Mouse (Mus musculus) lung, embryonic 16.5 days (tissue): Measurements from ENCODE around the gene Wasl. TPM values are rescaled to one million over a fixed set of nuclear protein-coding genes. Genes with fewer than 3 reads are reported as not detected.

Source experiments
- ATAC-seq: fragments of 200-750 bp; cut with Nextera tagmentation; 2 replicates; pipeline ENCODE4 v1.8.0; 2017; ENCODE audit warnings: low read depth, mild to moderate bottlenecking, moderate library complexity
- H3K27ac ChIP-seq: fragments of 300-500 bp; sonication (generic); 2 replicates; pipeline ENCODE4 v1.5.1; 2014; ENCODE audit warnings: mild to moderate bottlenecking, control low read depth, low read length
- H3K27me3 ChIP-seq: fragments of 300-500 bp; sonication (generic); 2 replicates; pipeline ENCODE4 v1.6.1; 2014; ENCODE audit warnings: low read depth, low read length, mixed read lengths; ENCODE audit not compliant: control insufficient read depth, insufficient read depth
- H3K36me3 ChIP-seq: fragments of 300-500 bp; sonication (generic); 2 replicates; pipeline ENCODE4 v1.6.1; 2014; ENCODE audit warnings: low read length; ENCODE audit not compliant: control insufficient read depth, insufficient read depth
- H3K4me1 ChIP-seq: fragments of 300-500 bp; sonication (generic); replicated peaks from 2 replicates; pipeline ENCODE4 v1.6.1; 2014; ENCODE audit warnings: low read length, mixed read lengths; ENCODE audit not compliant: control insufficient read depth, insufficient read depth
- H3K4me2 ChIP-seq: fragments of 300-500 bp; sonication (generic); 2 replicates; pipeline ENCODE4 v1.6.1; 2014; ENCODE audit warnings: low read depth, low read length, control low read depth
- H3K4me3 ChIP-seq: fragments of 300-500 bp; sonication (generic); 2 replicates; pipeline ENCODE4 v1.5.1; 2014; ENCODE audit warnings: mild to moderate bottlenecking, low read length, control low read depth
- H3K9ac ChIP-seq: fragments of 300-500 bp; sonication (generic); 2 replicates; pipeline ENCODE4 v1.6.1; 2014; ENCODE audit warnings: low read length, control low read depth
- H3K9me3 ChIP-seq: fragments of 300-500 bp; sonication (generic); 2 replicates; pipeline ENCODE4 v1.6.1; 2016; ENCODE audit warnings: low read length; ENCODE audit not compliant: control insufficient read depth
- WGBS: fragments of 180-500 bp; shearing (Covaris S2); extraction: QIAGEN DNeasy Blood & Tissue Kit; methylation state at CpG from one replicate; pipeline ENCODE4 v1.1.7; 2014; 5-methylcytosine and 5-hydroxymethylcytosine counted together
- polyA plus RNA-seq: library from polyadenylated mRNA; unstranded; fragments of >200 nt; fragmentation: Nextera tagmentation; extraction: Ambion mirVana; gene quantifications from 2 replicates; pipeline ENCODE4 v1.2.1, GENCODE M21; 2015

The Wasl gene
- polyA plus RNA-seq, 1 experiment from 2014 or later, result 67.9 TPM

DNA sequence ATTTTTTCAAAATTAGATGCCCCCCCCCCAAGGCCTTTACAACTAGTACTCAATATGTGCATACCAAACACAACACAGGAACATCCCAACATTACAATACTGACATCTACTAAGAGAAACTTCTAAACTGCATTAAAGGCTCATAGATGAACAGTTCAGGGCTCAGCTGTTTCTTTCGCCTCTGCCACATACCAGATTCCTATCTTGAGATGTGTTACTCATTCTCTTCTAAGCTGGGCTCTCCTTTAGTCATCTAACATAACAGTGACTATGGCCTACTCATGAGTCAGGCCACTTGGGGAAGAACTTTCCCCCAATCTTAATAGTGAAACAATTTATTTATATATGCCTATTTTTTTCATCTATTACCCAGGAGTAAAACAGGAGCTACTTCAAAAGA is 36.3 kb downstream of the Wasl start:
- WGBS, result 86% methylated on average over 1 of the region's 1 CpGs
- peaks cover 11% of the 10 kb centered on the region for H3K36me3 ChIP-seq

DNA sequence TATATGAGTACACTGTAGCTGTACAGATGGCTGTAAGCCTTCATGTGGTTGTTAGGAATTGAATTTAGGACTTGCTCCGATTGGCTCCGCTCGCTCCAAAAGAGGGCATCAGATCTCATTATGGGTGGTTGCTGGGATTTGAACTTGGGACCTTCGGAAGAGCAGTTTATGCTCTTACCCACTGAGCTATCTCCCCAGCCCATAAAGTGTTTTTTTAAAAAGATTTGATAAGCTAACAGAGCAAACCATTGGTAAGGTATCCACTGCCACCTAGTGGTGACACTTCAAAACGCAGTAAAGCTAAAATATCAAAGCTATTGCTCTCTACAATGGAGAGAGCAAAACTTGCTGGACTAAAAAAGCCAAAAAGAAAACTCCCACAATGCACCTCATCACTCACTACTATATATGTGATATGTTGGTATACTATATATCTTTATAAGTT is 37.2 kb downstream of the Wasl start:
- H3K27me3 ChIP-seq, result no peaks in the 10 kb centered on the region
- no peak overlapping the region for H3K4me2 ChIP-seq
- H3K9ac ChIP-seq, result no peak overlapping the region
- peaks cover 10% of the 10 kb centered on the region for H3K36me3 ChIP-seq
- peak; percentile 66; the same call in 1 of the 2 replicates for ATAC-seq
- H3K4me1 ChIP-seq, result no peaks in the 10 kb centered on the region
- H3K4me3 ChIP-seq, result no peak overlapping the region
- 58% methylated on average over 5 of the region's 5 CpGs for WGBS
- H3K9me3 ChIP-seq, result no peaks in the 10 kb centered on the region
- no peak overlapping the region for H3K27ac ChIP-seq

More for the DNA sequence above, 36.3 kb downstream of the Wasl start:
- H3K9me3 ChIP-seq, result no peaks in the 10 kb centered on the region
- no peak for ATAC-seq
- no peak overlapping the region for H3K4me3 ChIP-seq
- H3K27me3 ChIP-seq, result no peaks in the 10 kb centered on the region
- no peak overlapping the region for H3K27ac ChIP-seq
- H3K4me2 ChIP-seq, result no peak overlapping the region
- H3K4me1 ChIP-seq, result no peaks in the 10 kb centered on the region
- no peak overlapping the region for H3K9ac ChIP-seq

DNA sequence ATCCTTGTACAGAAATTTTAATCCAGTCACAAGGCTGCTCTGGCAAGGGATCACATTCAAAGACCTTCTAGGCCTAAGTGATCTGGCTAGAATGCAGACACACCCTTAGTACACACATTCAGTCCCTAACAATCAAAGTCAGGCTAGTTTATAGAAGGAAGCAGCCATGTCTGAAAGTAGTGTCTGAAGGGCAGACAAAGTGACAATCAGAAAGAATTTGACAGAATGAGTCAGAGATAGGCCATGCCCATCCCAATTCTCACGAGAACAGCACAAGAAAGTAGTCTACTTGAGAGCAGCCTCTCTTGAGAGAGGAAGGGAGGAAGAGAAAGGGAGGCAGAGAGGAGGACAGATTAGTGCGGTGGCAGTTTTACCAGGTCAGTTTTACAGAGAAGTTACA is 42.7 kb downstream of the Wasl start:
- Histone ChIP-seq H3K4me3 (no peak overlapping the region), H3K4me1 (no peaks in the 10 kb centered on the region), H3K27ac (no peak overlapping the region), H3K27me3 (no peaks in the 10 kb centered on the region), H3K36me3 (peaks cover 19% of the 10 kb centered on the region), H3K4me2 (no peak overlapping the region), H3K9me3 (no peaks in the 10 kb centered on the region), H3K9ac (no peak overlapping the region)
- ATAC-seq, result no peak
- 71% methylated on average over 2 of the region's 2 CpGs for WGBS

DNA sequence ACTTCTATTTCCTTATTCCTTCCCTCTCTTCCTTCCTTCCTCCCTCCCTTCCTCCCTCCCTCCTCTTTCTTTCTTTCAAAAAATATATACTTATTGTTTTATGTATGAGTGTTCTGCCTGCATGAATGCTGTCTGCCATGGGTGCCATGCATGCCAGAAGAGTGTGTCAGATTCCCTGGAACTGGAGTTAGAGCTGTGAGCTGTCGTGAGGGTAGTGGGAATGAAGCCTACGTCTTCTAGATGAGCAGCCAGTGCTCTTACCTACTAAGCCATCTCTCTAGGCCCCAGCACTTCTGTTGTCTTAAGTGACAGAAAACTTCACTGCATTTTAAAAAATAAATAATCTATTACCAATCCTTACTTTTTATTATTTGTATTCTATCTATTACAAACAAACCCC is 43.9 kb downstream of the Wasl start:
- H3K36me3 ChIP-seq, result peaks cover 20% of the 10 kb centered on the region
- ATAC-seq, result no peak

GRCm38 (mm10) chr6:24619285-24620045 is 45.3 kb downstream of the Wasl start:
- peak; percentile 36; the same call in 1 of the 2 replicates for ATAC-seq
- Histone ChIP-seq H3K9me3 (no peaks in the 10 kb centered on the region), H3K27me3 (no peaks in the 10 kb centered on the region), H3K4me2 (no peak overlapping the region), H3K4me1 (no peaks in the 10 kb centered on the region), H3K9ac (no peak overlapping the region), H3K27ac (no peak overlapping the region), H3K4me3 (no peak overlapping the region), H3K36me3 (peaks cover 25% of the 10 kb centered on the region)
- 50% methylated on average over 6 of the region's 6 CpGs for WGBS

More for the DNA sequence above, 43.9 kb downstream of the Wasl start:
- 83% methylated on average over 2 of the region's 2 CpGs for whole genome bisulfite sequencing
- no peaks in the 10 kb centered on the region for H3K27me3 ChIP-seq
- H3K27ac ChIP-seq, result no peak overlapping the region
- no peak overlapping the region for H3K4me2 ChIP-seq
- H3K9me3 ChIP-seq, result no peaks in the 10 kb centered on the region
- no peaks in the 10 kb centered on the region for H3K4me1 ChIP-seq
- no peak overlapping the region for H3K4me3 ChIP-seq
- no peak overlapping the region for H3K9ac ChIP-seq

DNA sequence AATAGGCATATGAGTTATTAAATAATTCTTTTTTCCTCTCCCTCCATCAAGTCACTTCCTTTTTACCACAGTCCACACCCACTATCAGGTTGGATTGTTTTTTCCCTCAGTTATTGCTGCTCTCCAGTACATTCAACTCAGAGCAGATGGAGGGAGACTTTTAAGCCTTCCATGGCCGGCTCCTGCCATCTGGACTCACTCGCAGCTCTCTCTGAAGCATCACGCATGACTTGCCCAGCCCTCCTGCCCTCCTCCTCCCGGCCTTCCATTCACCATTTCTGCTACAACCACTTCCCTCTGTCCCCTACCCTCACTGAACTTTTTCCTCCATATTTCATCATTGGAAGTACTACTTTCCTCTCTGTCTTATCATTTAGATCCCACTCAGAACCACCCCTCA is 48.1 kb downstream of the Wasl start:
- no peak for ATAC-seq
- Histone ChIP-seq H3K4me3 (no peak overlapping the region), H3K27ac (no peak overlapping the region), H3K4me1 (no peaks in the 10 kb centered on the region), H3K36me3 (peaks cover 32% of the 10 kb centered on the region), H3K27me3 (no peaks in the 10 kb centered on the region), H3K9me3 (no peaks in the 10 kb centered on the region), H3K4me2 (no peak overlapping the region), H3K9ac (no peak overlapping the region)
- 84% methylated on average over 4 of the region's 4 CpGs for WGBS

GRCm38 (mm10) chr6:24613918-24614317 is 50.9 kb downstream of the Wasl start:
- Histone ChIP-seq H3K4me2 (no peak overlapping the region), H3K27ac (no peak overlapping the region), H3K36me3 (peaks cover 26% of the 10 kb centered on the region), H3K4me1 (no peaks in the 10 kb centered on the region), H3K4me3 (no peak overlapping the region), H3K27me3 (no peaks in the 10 kb centered on the region), H3K9me3 (no peaks in the 10 kb centered on the region), H3K9ac (no peak overlapping the region)
- no peak for ATAC-seq
- WGBS, result 83% methylated on average over 4 of the region's 4 CpGs

GRCm38 (mm10) chr6:24613346-24613745 is 51.5 kb downstream of the Wasl start:
- peaks cover 26% of the 10 kb centered on the region for H3K36me3 ChIP-seq
- 95% methylated on average over 6 of the region's 6 CpGs for WGBS
- ATAC-seq, result no peak

DNA sequence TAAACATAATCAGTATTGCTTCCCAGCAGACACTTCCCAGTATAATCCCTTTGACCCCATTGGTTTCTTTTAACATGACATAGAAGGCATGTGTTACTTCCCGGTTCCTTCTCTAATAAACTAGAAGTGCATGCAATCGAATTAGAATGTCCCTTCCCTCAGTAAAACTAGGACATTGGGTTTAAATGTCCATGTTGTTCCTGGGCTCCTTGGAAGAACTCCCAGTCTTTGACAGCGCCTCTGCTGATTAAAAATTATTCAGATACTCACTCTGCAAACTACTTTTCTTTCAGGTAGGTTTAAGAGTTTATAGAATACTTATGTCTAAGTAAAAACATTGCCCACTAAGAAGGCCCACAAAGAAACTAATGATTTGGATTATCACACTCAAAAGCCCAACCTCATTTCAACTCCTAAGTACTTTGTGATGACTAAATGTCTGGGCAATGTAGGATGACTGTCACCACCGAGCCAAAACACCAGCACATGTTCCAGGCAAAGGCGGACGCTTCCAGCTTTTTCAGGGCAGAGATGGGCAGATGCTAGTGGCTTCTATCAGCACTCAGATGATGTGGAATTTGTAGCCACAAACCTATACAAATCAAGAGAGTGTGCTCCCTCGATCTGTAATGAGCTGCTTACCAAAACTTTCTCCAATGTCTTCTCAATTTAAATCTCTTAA is 52.6 kb downstream of the Wasl start:
- H3K27ac ChIP-seq, result no peak overlapping the region

More at GRCm38 (mm10) chr6:24613346-24613745, 51.5 kb downstream of the Wasl start:
- no peak overlapping the region for H3K4me3 ChIP-seq
- H3K27me3 ChIP-seq, result no peaks in the 10 kb centered on the region
- H3K4me1 ChIP-seq, result no peaks in the 10 kb centered on the region
- H3K27ac ChIP-seq, result no peak overlapping the region
- H3K9ac ChIP-seq, result no peak overlapping the region
- no peak overlapping the region for H3K4me2 ChIP-seq
- no peaks in the 10 kb centered on the region for H3K9me3 ChIP-seq

More for the DNA sequence above, 52.6 kb downstream of the Wasl start:
- 0 out of 2 replicates have a peak, but pooled peaks cover 2% of the 10 kb centered on the region for H3K4me1 ChIP-seq
- no peaks in the 10 kb centered on the region for H3K9me3 ChIP-seq
- no peak overlapping the region for H3K4me2 ChIP-seq
- ATAC-seq, result no peak
- H3K36me3 ChIP-seq, result peaks cover 23% of the 10 kb centered on the region
- no peak overlapping the region for H3K4me3 ChIP-seq
- 81% methylated on average over 7 of the region's 7 CpGs for WGBS
- no peak overlapping the region for H3K9ac ChIP-seq
- no peaks in the 10 kb centered on the region for H3K27me3 ChIP-seq
